Mouse (Mus musculus): ENCODE data around the gene Smyd1. TPM values are rescaled to one million over a fixed set of nuclear protein-coding genes. Genes with fewer than 3 reads are reported as not detected.
A peak's percentile ranks its signal among the peaks of the same experiment; 100 is the strongest.

Gene Smyd1
- total RNA-seq, 1 experiment = 6.8 TPM

GRCm38 (mm10) chr6:71352201-71352600, 30.2 kb upstream of the Smyd1 start:
- TF ChIP-seq HCFC1 (IDR thresholded peaks at IDR 0.05; ENCODE audit: borderline replicate concordance, insufficient read depth, low read length) (no peak), ZNF384 (IDR thresholded peaks at IDR 0.05; ENCODE audit: low read depth, low read length) (no peak), MAFK (IDR thresholded peaks at IDR 0.05; ENCODE audit: insufficient read depth, low read depth, low read length) (no peak), ZC3H11A (IDR thresholded peaks at IDR 0.05; ENCODE audit: borderline replicate concordance, low read depth, low read length) (no peak), CHD2 (IDR thresholded peaks at IDR 0.05; ENCODE audit: low read depth, low read length) (no peak)
- Histone ChIP-seq H3K27ac (ENCODE audit: insufficient read depth, low read depth, low read length, poor library complexity, severe bottlenecking) (no peak overlapping the region), H3K4me3 (ENCODE audit: insufficient read depth in 1 of 2, low read depth in 1 of 2, low read length in 2 of 2, poor library complexity in 1 of 2, severe bottlenecking in 1 of 2) (no peak overlapping the region), H3K9ac (ENCODE audit: insufficient read depth, low read depth, low read length, poor library complexity, severe bottlenecking) (no peak overlapping the region), H3K9me3 (ENCODE audit: control insufficient read depth, insufficient read depth, low read depth, low read length) (no peaks in the 10 kb centered on the region), H3K36me3 (ENCODE audit: control insufficient read depth, insufficient read depth, low read length, poor library complexity, severe bottlenecking) (no peaks in the 10 kb centered on the region), H3K4me1 (ENCODE audit: control insufficient read depth in 2 of 2, insufficient read depth in 2 of 2, low read length in 2 of 2, poor library complexity in 1 of 2) (no peaks in the 10 kb centered on the region)
- in situ Hi-C loops (cut with MboI; ENCODE audit: low sequenced_read_pairs in 2 of 2, unreplicated experiment in 2 of 2) = no loop called here
- DNase-seq (ENCODE audit: low read depth, low spot score) = no peak

- Histone ChIP-seq H3K9ac (ENCODE audit: insufficient read depth, low read depth, low read length, poor library complexity, severe bottlenecking) (no peak overlapping the region), H3K9me3 (ENCODE audit: control insufficient read depth, insufficient read depth, low read depth, low read length) (no peaks in the 10 kb centered on the region), H3K36me3 (ENCODE audit: control insufficient read depth, insufficient read depth, low read length, poor library complexity, severe bottlenecking) (no peaks in the 10 kb centered on the region), H3K4me1 (ENCODE audit: control insufficient read depth in 2 of 2, insufficient read depth in 2 of 2, low read length in 2 of 2, poor library complexity in 1 of 2) (no peaks in the 10 kb centered on the region), H3K27ac (ENCODE audit: insufficient read depth, low read depth, low read length, poor library complexity, severe bottlenecking) (no peak overlapping the region), H3K4me3 (ENCODE audit: insufficient read depth in 1 of 2, low read depth in 1 of 2, low read length in 2 of 2, poor library complexity in 1 of 2, severe bottlenecking in 1 of 2) (no peak overlapping the region)
- TF ChIP-seq CHD2 (IDR thresholded peaks at IDR 0.05; ENCODE audit: low read depth, low read length) (no peak), ZC3H11A (IDR thresholded peaks at IDR 0.05; ENCODE audit: borderline replicate concordance, low read depth, low read length) (no peak), HCFC1 (IDR thresholded peaks at IDR 0.05; ENCODE audit: borderline replicate concordance, insufficient read depth, low read length) (no peak), MAFK (IDR thresholded peaks at IDR 0.05; ENCODE audit: insufficient read depth, low read depth, low read length) (no peak), ZNF384 (IDR thresholded peaks at IDR 0.05; ENCODE audit: low read depth, low read length) (no peak)
- in situ Hi-C loops (cut with MboI; ENCODE audit: low sequenced_read_pairs in 2 of 2, unreplicated experiment in 2 of 2) = no loop called here
- DNase-seq (ENCODE audit: low read depth, low spot score) = no peak
These were observed 29.2 kb upstream of the Smyd1 start for GRCm38 (mm10) chr6:71351201-71351600.

- Histone ChIP-seq H3K36me3 (ENCODE audit: control insufficient read depth, insufficient read depth, low read length, poor library complexity, severe bottlenecking) (no peaks in the 10 kb centered on the region), H3K9me3 (ENCODE audit: control insufficient read depth, insufficient read depth, low read depth, low read length) (no peaks in the 10 kb centered on the region), H3K27ac (ENCODE audit: insufficient read depth, low read depth, low read length, poor library complexity, severe bottlenecking) (no peak overlapping the region), H3K9ac (ENCODE audit: insufficient read depth, low read depth, low read length, poor library complexity, severe bottlenecking) (no peak overlapping the region), H3K4me1 (ENCODE audit: control insufficient read depth in 2 of 2, insufficient read depth in 2 of 2, low read length in 2 of 2, poor library complexity in 1 of 2) (no peaks in the 10 kb centered on the region), H3K4me3 (ENCODE audit: insufficient read depth in 1 of 2, low read depth in 1 of 2, low read length in 2 of 2, poor library complexity in 1 of 2, severe bottlenecking in 1 of 2) (no peak overlapping the region)
- in situ Hi-C loops (cut with MboI; ENCODE audit: low sequenced_read_pairs in 2 of 2, unreplicated experiment in 2 of 2) = no loop called here
- peak; percentile 3; the same call in 1 of the 2 replicates for TF ChIP-seq ZC3H11A (IDR thresholded peaks at IDR 0.05; ENCODE audit: borderline replicate concordance, low read depth, low read length)
- TF ChIP-seq HCFC1 (IDR thresholded peaks at IDR 0.05; ENCODE audit: borderline replicate concordance, insufficient read depth, low read length) = no peak
- no peak for TF ChIP-seq ZNF384 (IDR thresholded peaks at IDR 0.05; ENCODE audit: low read depth, low read length)
- peak; percentile 16 for DNase-seq (ENCODE audit: low read depth, low spot score)
These were observed 26.0 kb upstream of the Smyd1 start for GRCm38 (mm10) chr6:71348006-71348405.

GRCm38 (mm10) chr6:71341179-71341578, 19.1 kb upstream of the Smyd1 start:
- Histone ChIP-seq H3K9me3 (ENCODE audit: control insufficient read depth, insufficient read depth, low read depth, low read length) (no peaks in the 10 kb centered on the region), H3K27ac (ENCODE audit: insufficient read depth, low read depth, low read length, poor library complexity, severe bottlenecking) (no peak overlapping the region), H3K36me3 (ENCODE audit: control insufficient read depth, insufficient read depth, low read length, poor library complexity, severe bottlenecking) (no peaks in the 10 kb centered on the region), H3K9ac (ENCODE audit: insufficient read depth, low read depth, low read length, poor library complexity, severe bottlenecking) (no peak overlapping the region), H3K4me3 (ENCODE audit: insufficient read depth in 1 of 2, low read depth in 1 of 2, low read length in 2 of 2, poor library complexity in 1 of 2, severe bottlenecking in 1 of 2) (no peak overlapping the region), H3K4me1 (ENCODE audit: control insufficient read depth in 2 of 2, insufficient read depth in 2 of 2, low read length in 2 of 2, poor library complexity in 1 of 2) (no peaks in the 10 kb centered on the region)
- no peak for DNase-seq (ENCODE audit: low read depth, low spot score)
- no peak for TF ChIP-seq CHD2 (IDR thresholded peaks at IDR 0.05; ENCODE audit: low read depth, low read length)
- no peak for TF ChIP-seq ZC3H11A (IDR thresholded peaks at IDR 0.05; ENCODE audit: borderline replicate concordance, low read depth, low read length)
- no peak for TF ChIP-seq MAFK (IDR thresholded peaks at IDR 0.05; ENCODE audit: insufficient read depth, low read depth, low read length)
- TF ChIP-seq ZNF384 (IDR thresholded peaks at IDR 0.05; ENCODE audit: low read depth, low read length) = no peak
- TF ChIP-seq HCFC1 (IDR thresholded peaks at IDR 0.05; ENCODE audit: borderline replicate concordance, insufficient read depth, low read length) = no peak
- in situ Hi-C loops (cut with MboI; ENCODE audit: low sequenced_read_pairs in 2 of 2, unreplicated experiment in 2 of 2) = no loop called here

GRCm38 (mm10) chr6:71339351-71339750, 17.3 kb upstream of the Smyd1 start:
- in situ Hi-C loops (cut with MboI; ENCODE audit: low sequenced_read_pairs in 2 of 2, unreplicated experiment in 2 of 2) = no loop called here
- H3K4me3 ChIP-seq (ENCODE audit: insufficient read depth in 1 of 2, low read depth in 1 of 2, low read length in 2 of 2, poor library complexity in 1 of 2, severe bottlenecking in 1 of 2) = no peak overlapping the region
- no peak for DNase-seq (ENCODE audit: low read depth, low spot score)
- H3K27ac ChIP-seq (ENCODE audit: insufficient read depth, low read depth, low read length, poor library complexity, severe bottlenecking) = no peak overlapping the region
- H3K4me1 ChIP-seq (ENCODE audit: control insufficient read depth in 2 of 2, insufficient read depth in 2 of 2, low read length in 2 of 2, poor library complexity in 1 of 2) = no peaks in the 10 kb centered on the region
- TF ChIP-seq HCFC1 (IDR thresholded peaks at IDR 0.05; ENCODE audit: borderline replicate concordance, insufficient read depth, low read length) = no peak
- TF ChIP-seq CHD2 (IDR thresholded peaks at IDR 0.05; ENCODE audit: low read depth, low read length) = no peak
- H3K9me3 ChIP-seq (ENCODE audit: control insufficient read depth, insufficient read depth, low read depth, low read length) = no peaks in the 10 kb centered on the region
- H3K36me3 ChIP-seq (ENCODE audit: control insufficient read depth, insufficient read depth, low read length, poor library complexity, severe bottlenecking) = no peaks in the 10 kb centered on the region
- H3K9ac ChIP-seq (ENCODE audit: insufficient read depth, low read depth, low read length, poor library complexity, severe bottlenecking) = no peak overlapping the region

Measured in ES-E14 (cell line).